Mouse (Mus musculus) frontal cortex, postnatal 36 days (tissue): ENCODE data around the gene Trip12.

Experiments used
- DNase-seq, 2 experiments: peaks; one replicate each; pipeline ENCODE4 v3.0.0; 2022; ENCODE audit warnings: low spot score in 2 of 2

Trip12 gene

GRCm38 (mm10) chr1:84840018-84840664, at the start of gene Trip12:
Gene Trip12 (minus strand): TSS chr1:84840516.
- DNase-seq, result no peak

- no peak for DNase-seq
These were observed 49.7 kb upstream of the Trip12 start for GRCm38 (mm10) chr1:84890005-84890393.

- no peak for DNase-seq
These were observed 49.2 kb upstream of the Trip12 start for GRCm38 (mm10) chr1:84889330-84890004.

DNA sequence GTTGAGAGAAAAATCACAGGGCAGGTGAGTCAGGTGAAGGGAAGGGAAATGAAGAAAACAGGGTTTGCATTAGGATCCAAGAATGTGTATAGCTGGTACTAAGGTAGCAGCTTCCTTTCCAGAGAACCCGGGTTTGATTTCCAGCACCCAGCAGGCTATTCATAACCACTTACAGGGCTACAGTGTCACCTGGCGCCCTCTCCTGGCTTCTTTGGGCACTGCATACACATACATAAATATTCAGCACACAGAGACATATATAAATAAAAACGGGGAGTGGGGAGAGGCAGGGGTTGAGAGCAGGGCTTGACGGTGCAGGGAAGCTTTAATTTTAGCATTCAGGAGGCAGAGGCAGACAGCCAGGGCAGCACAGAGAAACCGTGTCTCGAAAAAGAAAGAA, 45.6 kb upstream of the Trip12 start:
- no peak for DNase-seq

DNA sequence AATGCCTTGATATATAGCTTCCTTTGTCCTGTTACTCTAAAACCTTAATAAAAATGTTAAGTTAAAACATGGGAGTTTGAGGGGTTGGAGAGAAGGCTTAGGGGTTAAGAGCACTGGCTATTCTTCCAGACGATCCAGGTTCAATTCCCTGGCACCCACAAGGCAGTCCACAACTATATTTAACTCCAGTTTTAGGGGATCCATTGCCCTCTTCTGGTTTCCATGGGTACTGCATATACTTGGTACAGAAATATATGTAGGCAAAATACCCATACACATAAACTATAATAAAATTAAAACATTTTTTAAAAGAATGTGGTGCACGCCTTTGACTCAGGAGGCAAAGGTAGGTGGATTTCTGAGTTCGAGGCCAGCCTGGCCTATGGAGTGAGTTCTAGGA, 44.9 kb upstream of the Trip12 start:
- DNase-seq, result peak in 1 of 2 experiments; percentile 7

- DNase-seq, result no peak
These were observed 43.6 kb upstream of the Trip12 start for GRCm38 (mm10) chr1:84883889-84884288.

GRCm38 (mm10) chr1:84882937-84883336, 42.6 kb upstream of the Trip12 start:
- peak in 1 of 2 experiments; percentile 10 for DNase-seq

DNA sequence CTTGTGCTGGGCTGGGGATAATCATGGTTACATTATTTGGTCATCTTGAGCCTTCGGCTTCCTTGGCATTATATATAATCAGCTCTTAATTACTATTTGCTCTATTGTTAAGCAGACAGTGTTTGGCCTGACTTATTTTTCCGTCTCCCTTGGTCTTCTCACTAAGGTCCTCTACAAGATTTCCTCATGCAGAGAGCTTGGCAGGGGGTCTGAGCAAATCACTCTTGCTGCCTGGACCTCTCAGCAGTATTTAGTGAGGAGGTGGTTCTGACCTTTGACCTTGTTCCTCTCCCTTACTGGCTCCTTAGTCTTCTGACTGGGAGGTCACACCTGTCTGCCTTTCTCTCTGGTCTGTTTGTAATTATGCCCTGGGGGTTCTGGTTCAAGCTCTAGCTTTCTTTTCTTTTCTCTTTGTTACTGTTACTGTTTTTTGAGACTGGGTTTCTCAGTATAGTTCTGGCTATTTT, 41.8 kb upstream of the Trip12 start:
- DNase-seq, result no peak

DNA sequence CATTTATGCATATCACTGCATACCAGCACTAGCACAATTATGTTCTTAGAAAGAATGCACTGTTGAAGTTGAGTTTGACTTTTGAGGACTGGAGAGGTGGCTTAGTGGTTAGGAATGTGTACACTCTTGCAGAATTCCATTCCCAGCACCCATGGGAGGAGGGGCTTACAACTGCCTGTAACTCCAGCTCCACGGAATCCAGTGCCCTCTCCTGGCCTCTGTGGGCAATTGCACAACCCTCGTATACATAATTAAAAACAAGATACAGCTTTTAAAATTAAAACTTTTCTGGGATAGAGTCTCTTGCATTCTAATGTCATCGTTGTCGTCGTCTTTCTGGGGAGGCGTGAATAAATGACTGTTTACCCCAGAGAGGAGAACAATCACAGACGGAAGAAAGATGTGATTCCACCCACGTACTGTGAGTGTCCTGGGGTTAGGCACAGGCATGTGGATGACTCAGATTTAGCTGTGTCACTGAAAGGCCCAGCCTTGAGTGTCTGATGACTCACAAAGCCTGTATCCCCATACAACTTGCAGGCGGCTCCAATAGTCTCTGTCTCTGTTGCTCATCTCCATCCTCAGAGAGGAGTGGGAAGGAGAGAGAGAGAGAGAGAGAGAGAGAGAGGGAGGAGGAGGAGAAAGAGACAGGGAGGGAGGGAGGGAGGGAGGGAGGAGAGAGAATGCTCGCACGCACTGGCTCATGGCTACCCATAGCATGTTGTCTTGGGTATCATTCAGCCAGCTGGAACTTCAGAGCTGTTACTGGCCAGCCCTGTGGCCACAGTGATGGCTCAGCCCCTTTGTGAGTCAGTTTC, 41.1 kb upstream of the Trip12 start:
- DNase-seq, result peak; percentile 30 to 46

- no peak for DNase-seq
These were observed 39.3 kb upstream of the Trip12 start for GRCm38 (mm10) chr1:84879571-84880120.

- DNase-seq, result no peak
These were observed 37.3 kb upstream of the Trip12 start for GRCm38 (mm10) chr1:84877590-84877989.

- no peak for DNase-seq
These were observed 32.6 kb upstream of the Trip12 start for GRCm38 (mm10) chr1:84872939-84873338.

DNA sequence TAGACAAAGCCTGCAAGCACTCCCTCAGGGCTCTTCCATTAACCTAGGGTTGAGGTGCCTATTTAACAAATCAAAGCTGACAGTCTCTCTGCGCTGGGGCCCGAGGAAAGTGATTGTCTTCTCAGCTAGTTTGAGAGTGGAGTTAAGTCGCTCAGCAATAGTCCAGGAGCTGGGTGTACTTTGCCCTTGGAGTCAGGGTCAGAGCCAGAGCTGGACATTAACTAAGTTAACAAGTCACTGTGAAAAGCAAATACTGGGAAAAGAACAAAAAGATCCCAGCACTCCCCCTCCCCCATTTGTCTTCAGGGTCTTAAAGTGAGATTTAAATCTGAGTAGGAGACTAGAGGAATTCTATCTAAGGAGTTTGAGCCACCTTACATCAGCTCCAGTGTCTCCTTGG, 31.8 kb upstream of the Trip12 start:
- no peak for DNase-seq

GRCm38 (mm10) chr1:84871131-84871530, 30.8 kb upstream of the Trip12 start:
- no peak for DNase-seq

DNA sequence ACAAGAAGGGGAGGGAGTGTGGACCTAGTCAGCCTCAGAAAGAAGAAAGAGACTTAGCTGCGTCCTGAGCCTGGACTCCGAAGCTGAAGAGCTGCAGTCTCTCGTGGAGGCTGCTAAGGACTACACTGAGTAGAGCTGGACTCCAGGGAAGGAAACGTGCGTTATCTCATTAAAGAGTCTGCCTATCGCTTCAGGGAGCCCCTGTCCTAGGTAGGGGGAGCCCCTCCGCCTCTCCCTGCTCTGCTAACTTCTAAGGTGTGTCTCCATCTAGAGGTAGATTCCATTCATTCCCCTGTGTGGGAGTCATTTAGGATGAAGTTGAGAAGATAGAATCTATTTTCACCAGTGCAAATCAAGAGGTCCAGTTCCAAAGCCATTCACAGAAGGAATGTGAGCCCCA, 29.2 kb upstream of the Trip12 start:
- no peak for DNase-seq

DNA sequence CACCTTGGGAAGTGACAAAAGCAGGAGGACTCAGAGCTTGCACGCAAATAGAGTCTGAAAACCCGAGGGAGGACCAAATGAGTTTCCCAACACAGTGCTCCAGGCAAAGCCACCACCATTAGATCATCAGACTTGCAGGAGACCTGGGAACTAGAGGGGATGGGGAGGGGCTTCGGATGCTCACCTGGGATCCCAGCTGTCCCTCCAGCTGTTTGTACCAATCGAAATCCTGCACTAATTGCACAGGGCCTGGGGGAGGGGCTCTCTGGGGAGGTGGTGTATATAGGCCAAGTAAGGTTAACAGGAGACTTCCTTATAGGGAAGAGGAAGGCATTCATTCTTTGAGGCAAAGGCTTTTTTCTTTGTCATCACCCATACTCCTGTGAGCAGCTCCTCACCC, 28.5 kb upstream of the Trip12 start:
- DNase-seq, result no peak

GRCm38 (mm10) chr1:84868311-84868710, 28.0 kb upstream of the Trip12 start:
- DNase-seq, result no peak

DNA sequence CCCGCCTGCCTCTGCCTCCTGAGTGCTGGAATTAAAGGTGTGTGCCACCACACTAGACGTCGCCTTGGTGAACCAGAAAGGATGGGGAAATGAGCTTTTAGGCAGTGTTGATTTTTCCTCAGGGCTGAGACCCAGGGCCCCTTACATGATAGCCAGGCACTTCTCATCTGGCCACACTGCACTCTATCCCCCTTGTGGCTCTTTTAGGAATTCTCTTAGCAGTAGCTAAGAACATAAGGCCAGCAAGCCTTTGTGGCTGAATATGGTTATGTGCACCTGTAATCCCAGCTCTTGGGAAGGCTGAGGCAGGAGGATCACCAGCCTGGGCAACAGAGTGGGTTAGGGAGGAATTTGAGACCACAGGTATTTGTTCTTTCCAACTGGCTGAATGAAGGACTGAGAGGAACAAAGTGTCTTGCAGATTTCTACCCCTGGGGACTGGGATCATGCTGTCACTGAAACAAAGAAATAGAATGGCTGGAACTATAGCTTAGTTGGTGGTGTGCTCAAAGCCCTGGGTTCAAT, 26.5 kb upstream of the Trip12 start:
- no peak for DNase-seq

DNA sequence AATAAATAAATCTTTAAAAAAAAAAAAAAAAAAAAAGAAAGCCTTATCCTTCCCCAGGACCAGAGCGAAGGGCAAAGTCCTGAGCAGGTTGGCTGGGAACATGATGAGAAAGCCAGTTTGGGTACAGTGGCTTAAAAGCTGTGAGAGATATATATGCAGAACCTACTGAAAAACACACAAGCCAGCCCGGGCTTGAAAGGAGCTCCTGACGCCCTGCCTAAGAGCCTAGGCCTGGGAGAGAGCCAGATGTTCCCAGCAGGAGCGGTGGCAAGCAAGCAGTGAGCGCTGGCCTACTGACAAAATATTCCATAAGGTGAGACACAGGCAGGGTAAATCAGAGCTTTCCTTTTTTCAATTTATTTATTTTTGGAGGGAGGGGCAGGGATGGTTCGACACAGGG, 25.9 kb upstream of the Trip12 start:
- DNase-seq, result no peak

DNA sequence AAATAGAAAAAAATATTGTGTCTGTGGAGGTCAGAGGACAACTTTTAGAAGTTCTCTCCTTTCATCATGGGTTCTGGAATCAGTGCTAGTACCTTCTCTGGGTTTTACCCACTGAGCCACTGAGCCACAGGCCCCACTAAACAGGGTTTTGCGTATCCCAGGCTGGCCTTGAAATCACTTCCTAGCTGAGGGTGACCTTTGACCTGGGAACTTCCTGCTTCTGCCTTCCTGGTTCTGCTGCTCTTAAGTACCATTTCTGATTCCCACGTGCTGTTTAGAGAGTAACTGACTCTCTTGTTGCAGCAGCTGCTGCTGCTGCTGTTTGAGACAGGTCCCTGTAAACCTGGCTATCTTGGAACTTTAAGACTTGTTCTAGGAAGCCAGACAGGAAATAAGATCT, 24.3 kb upstream of the Trip12 start:
- DNase-seq, result no peak

DNA sequence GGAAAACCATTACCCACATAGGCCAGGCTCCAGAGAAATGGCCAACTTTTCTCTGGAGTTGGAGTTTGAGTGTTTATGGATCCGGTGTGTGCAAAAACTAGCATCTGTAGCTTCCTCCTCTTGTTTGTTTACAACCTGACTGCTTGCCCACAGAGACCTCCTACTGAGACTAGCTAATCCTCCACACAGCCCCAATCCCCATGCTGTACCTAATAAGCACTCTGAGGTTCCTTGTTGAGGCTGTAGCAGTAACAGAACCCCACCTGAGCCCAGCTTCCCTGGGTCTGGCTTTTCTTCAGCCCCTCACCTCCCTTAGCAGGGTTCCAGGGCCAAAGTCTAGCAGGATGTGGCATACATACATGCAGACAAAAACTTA, 20.9 kb upstream of the Trip12 start:
- no peak for DNase-seq
